Mouse (Mus musculus) thymus, adult 2 months (tissue): ENCODE data around the gene Sh3pxd2a.

Experiments
- CTCF ChIP-seq: fragments of 200-500 bp; IDR thresholded peaks from 2 replicates; pipeline ENCODE4 v1.5.1; 2012; ENCODE audit warnings: mild to moderate bottlenecking, control low read depth, low read length, moderate library complexity, borderline replicate concordance; ENCODE audit not compliant: control insufficient read depth, poor library complexity, insufficient read depth; ENCODE audit errors: extremely low read depth
- POLR2A ChIP-seq: fragments of 200-500 bp; IDR thresholded peaks from 2 replicates; pipeline ENCODE4 v1.6.1; 2012; ENCODE audit warnings: mild to moderate bottlenecking, low read length, control low read depth, moderate library complexity; ENCODE audit not compliant: control insufficient read depth, poor library complexity, insufficient read depth; ENCODE audit errors: extremely low read depth

- TF ChIP-seq CTCF = no peak
- no peak for TF ChIP-seq POLR2A
Measured at GRCm38 (mm10) chr19:47461386-47461785, 2.8 kb downstream of the Sh3pxd2a start.
